Mouse (Mus musculus) ES-Bruce4 (cell line): Measurements from ENCODE around the gene Fut2. TPM values are rescaled to one million over a fixed set of nuclear protein-coding genes. Genes with fewer than 3 reads are reported as not detected.

Experiments used
- H3K27ac ChIP-seq: 2 replicates; pipeline ENCODE4 v1.5.1; 2012; ENCODE audit warnings: low read length, inconsistent platforms; ENCODE audit not compliant: insufficient read depth
- H3K27me3 ChIP-seq: 2 replicates; pipeline ENCODE4 v1.6.1; 2012; ENCODE audit warnings: mild to moderate bottlenecking, low read length, inconsistent platforms; ENCODE audit not compliant: control insufficient read depth, poor library complexity, insufficient read depth, severe bottlenecking
- H3K36me3 ChIP-seq: 2 replicates; pipeline ENCODE4 v1.6.1; 2012; ENCODE audit warnings: inconsistent platforms, mild to moderate bottlenecking, low read length, moderate library complexity; ENCODE audit not compliant: control insufficient read depth, poor library complexity, insufficient read depth, severe bottlenecking
- H3K4me1 ChIP-seq: one replicate; pipeline ENCODE4 v1.8.1; 2011; ENCODE audit warnings: low read length; ENCODE audit not compliant: control insufficient read depth, insufficient read depth
- H3K4me3 ChIP-seq: 2 replicates; pipeline ENCODE4 v1.5.1; 2011; ENCODE audit warnings: low read depth, mild to moderate bottlenecking, low read length
- H3K9ac ChIP-seq: 2 replicates; pipeline ENCODE4 v1.6.1; 2012; ENCODE audit warnings: low read depth, mild to moderate bottlenecking, inconsistent platforms; ENCODE audit not compliant: poor library complexity, severe bottlenecking
- H3K9me3 ChIP-seq: replicated peaks from 2 replicates; pipeline ENCODE4 v1.6.1; 2012; ENCODE audit warnings: mild to moderate bottlenecking, low read length, inconsistent platforms; ENCODE audit not compliant: control insufficient read depth, poor library complexity, insufficient read depth, severe bottlenecking
- CTCF ChIP-seq: IDR thresholded peaks from one replicate; pipeline ENCODE4 v1.8.1; 2011; ENCODE audit warnings: low read depth, low read length
- EP300 ChIP-seq: IDR thresholded peaks from 2 replicates; pipeline ENCODE4 v1.6.1; 2011; ENCODE audit warnings: low read depth, low read length; ENCODE audit not compliant: insufficient read depth
- POLR2A ChIP-seq: IDR thresholded peaks from one replicate; pipeline ENCODE4 v1.8.1; 2011; ENCODE audit warnings: low read length; ENCODE audit not compliant: insufficient read depth
- polyA plus RNA-seq: library from polyadenylated mRNA; stranded (reverse); fragments of >200 nt; gene quantifications from 2 replicates; pipeline ENCODE4 v1.2.4, GENCODE M21; 2011; ENCODE audit warnings: low read depth; ENCODE audit not compliant: missing spikeins, insufficient read depth, insufficient read length

Fut2 gene
- polyA plus RNA-seq, 1 experiment: not detected

- Histone ChIP-seq H3K9ac (peak overlapping the region; percentile 86), H3K4me3 (peak overlapping the region; percentile 60)
- TF ChIP-seq POLR2A (peak; percentile 75), CTCF (no peak), EP300 (peak; percentile 82; the same call in 1 of the 2 replicates)
These were observed 41.3 kb upstream of the Fut2 start for GRCm38 (mm10) chr7:45707375-45707967.

GRCm38 (mm10) chr7:45706721-45707241 is 40.6 kb upstream of the Fut2 start:
- TF ChIP-seq EP300: no peak
- TF ChIP-seq CTCF: no peak
- no peak for TF ChIP-seq POLR2A
- Histone ChIP-seq H3K4me1 (peaks cover 10% of the 10 kb centered on the region), H3K9ac (peak overlapping the region; percentile 86), H3K9me3 (no peaks in the 10 kb centered on the region), H3K27me3 (no peaks in the 10 kb centered on the region), H3K36me3 (no peaks in the 10 kb centered on the region), H3K4me3 (peak overlapping the region; percentile 89), H3K27ac (peak overlapping the region; percentile 78)

More at GRCm38 (mm10) chr7:45707375-45707967, 41.3 kb upstream of the Fut2 start:
- Histone ChIP-seq H3K9me3 (no peaks in the 10 kb centered on the region), H3K36me3 (no peaks in the 10 kb centered on the region), H3K27ac (peak overlapping the region; percentile 78), H3K27me3 (no peaks in the 10 kb centered on the region), H3K4me1 (peaks cover 10% of the 10 kb centered on the region)

DNA sequence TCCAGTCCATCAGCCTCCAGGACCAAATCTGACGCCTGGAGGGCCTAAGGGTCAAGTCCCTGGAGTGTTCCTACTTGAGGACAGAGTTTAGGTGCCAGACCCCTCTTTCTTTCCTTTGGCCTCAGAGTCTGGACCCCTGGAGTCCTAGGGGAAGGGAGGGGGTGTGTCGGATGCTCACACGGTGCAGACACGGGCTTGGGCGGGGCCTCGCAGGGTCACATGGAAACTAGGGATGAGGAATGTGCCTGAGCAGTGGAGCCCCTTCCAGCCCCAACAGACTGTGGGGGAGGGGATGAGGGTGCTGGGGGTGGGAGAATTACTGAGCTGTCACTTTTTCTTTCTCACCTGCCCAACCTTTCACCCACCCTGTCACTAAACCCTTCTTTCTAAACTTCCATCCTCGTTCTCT is 39.7 kb upstream of the Fut2 start:
- Histone ChIP-seq H3K4me1 (peaks cover 10% of the 10 kb centered on the region), H3K9me3 (no peaks in the 10 kb centered on the region), H3K9ac (peak overlapping the region; percentile 86), H3K27ac (no peak overlapping the region), H3K4me3 (peak overlapping the region; percentile 89), H3K27me3 (no peaks in the 10 kb centered on the region), H3K36me3 (no peaks in the 10 kb centered on the region)
- TF ChIP-seq CTCF (no peak), EP300 (peak; percentile 76), POLR2A (no peak)

- TF ChIP-seq EP300 (no peak), POLR2A (no peak), CTCF (no peak)
- Histone ChIP-seq H3K4me1 (peaks cover 10% of the 10 kb centered on the region), H3K9ac (peak overlapping the region; percentile 34), H3K27ac (no peak overlapping the region), H3K36me3 (no peaks in the 10 kb centered on the region), H3K4me3 (peak overlapping the region; percentile 66), H3K27me3 (no peaks in the 10 kb centered on the region), H3K9me3 (no peaks in the 10 kb centered on the region)
These were observed 39.3 kb upstream of the Fut2 start for GRCm38 (mm10) chr7:45705443-45705864.

DNA sequence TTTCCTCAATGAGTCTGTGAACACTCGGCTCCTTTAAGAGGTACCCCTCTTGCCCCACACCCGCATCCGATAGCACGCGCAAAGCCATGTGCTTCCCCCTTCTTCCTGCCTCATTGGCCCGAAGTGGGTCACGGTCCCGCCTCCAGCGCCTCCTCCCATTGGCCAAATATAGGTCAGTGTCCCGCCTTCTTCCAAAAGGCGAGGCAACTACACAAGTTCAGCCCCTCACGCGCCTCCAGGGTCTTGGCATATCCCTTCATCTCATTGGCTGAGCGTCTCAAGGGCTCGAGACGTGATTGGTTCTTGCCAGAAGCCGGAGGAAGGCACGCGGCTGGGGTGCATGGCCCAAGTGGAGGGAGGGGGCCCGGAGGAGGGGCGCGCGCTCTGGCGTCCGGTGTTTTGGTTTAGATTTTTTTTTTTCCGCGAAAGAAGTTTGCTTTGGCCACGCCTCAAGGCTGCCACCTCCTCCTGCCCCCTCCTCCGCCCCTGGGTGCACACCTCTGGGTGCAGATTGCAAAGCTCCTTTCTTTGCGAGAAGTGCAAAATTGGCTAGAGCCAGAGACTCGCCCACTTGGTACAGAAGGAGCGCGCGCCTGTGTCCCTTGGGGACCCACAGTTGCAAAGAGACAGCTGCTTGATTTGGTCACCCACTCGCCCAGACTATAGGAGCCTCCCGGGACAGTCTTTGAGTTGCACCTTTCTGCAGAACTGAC is 38.7 kb upstream of the Fut2 start, which contains the start of gene Dbp:
Gene Dbp (plus strand): TSS at position 359 of the 713 bp plus-strand sequence.
- H3K36me3 ChIP-seq: no peaks in the 10 kb centered on the region
- no peak within 1 kb of the TSS for H3K27ac ChIP-seq
- peaks cover 10% of the 10 kb centered on the region for H3K4me1 ChIP-seq
- peak within 1 kb of the TSS; percentile 66 for H3K4me3 ChIP-seq
- TF ChIP-seq POLR2A (no peak), CTCF (no peak), EP300 (no peak)
- peak within 1 kb of the TSS; percentile 86 for H3K9ac ChIP-seq
- H3K9me3 ChIP-seq: no peaks in the 10 kb centered on the region
- peaks cover under 1% of the 10 kb centered on the region; the same call in 1 of the 2 replicates for H3K27me3 ChIP-seq

- no peak for TF ChIP-seq CTCF
- TF ChIP-seq EP300: no peak
- TF ChIP-seq POLR2A: peak; percentile 32
- Histone ChIP-seq H3K27me3 (peaks cover 3% of the 10 kb centered on the region; the same call in 1 of the 2 replicates), H3K36me3 (no peaks in the 10 kb centered on the region), H3K9ac (peak overlapping the region; percentile 32), H3K9me3 (no peaks in the 10 kb centered on the region), H3K4me3 (peak overlapping the region; percentile 66), H3K27ac (no peak overlapping the region), H3K4me1 (peaks cover 7% of the 10 kb centered on the region)
These were observed 37.9 kb upstream of the Fut2 start for GRCm38 (mm10) chr7:45704046-45704559.
